Mouse (Mus musculus) gastrocnemius, adult 18-20 months (tissue): ENCODE measurements around the gene Zbtb41. TPM values are rescaled to one million over a fixed set of nuclear protein-coding genes. Genes with fewer than 3 reads are reported as not detected.
A peak's percentile ranks its signal among the peaks of the same experiment; 100 is the strongest.
"Not testable (repeated sequence)": the region's sequence is repeated elsewhere in the genome, so short reads cannot be mapped to it uniquely, and the experiment has no call there.

Experiments
- DNase-seq: peaks from one replicate; pipeline ENCODE4 v3.0.0; 2021; ENCODE audit warnings: low spot score
- long read RNA-seq, 2 experiments: library from polyadenylated mRNA; stranded (forward); transcript quantifications; one replicate each; pipeline ENCODE4 v2.0.0; 2021
- total RNA-seq, 2 experiments: library from RNA; stranded (reverse); gene quantifications; 2 replicates each; pipeline ENCODE4 v1.2.3; 2021

Gene Zbtb41
- total RNA-seq = 10 to 100 TPM; 16.8 to 18.1 TPM
- long read RNA-seq, experiment 1, full-length matches to known transcripts = 1 of 13 reads
- long read RNA-seq, experiment 1, partial matches to known transcripts = 0 of 13 reads
- long read RNA-seq, experiment 1, other reads (novel, unspliced or antisense) = 12 of 13 reads
- long read RNA-seq, experiment 2, partial matches to known transcripts = 1 of 9 reads
- long read RNA-seq, experiment 2, other reads (novel, unspliced or antisense) = 8 of 9 reads

- DNase-seq = peak; percentile 88
These were observed at the start of gene Zbtb41 for GRCm38 (mm10) chr1:139421875-139422791. Gene Zbtb41, plus strand, starts transcription at chr1:139422288.

- no peak for DNase-seq
These were observed 46.2 kb upstream of the Zbtb41 start for GRCm38 (mm10) chr1:139375900-139376299.

- DNase-seq = no peak
These were observed 45.3 kb upstream of the Zbtb41 start, which contains the start of gene Crb1 for GRCm38 (mm10) chr1:139376638-139377286. Gene Crb1, minus strand, starts transcription at chr1:139377100.

- no peak for DNase-seq
These were observed 43.0 kb upstream of the Zbtb41 start for GRCm38 (mm10) chr1:139378861-139379620.

- no peak for DNase-seq
These were observed 42.5 kb upstream of the Zbtb41 start for GRCm38 (mm10) chr1:139379621-139379984.

DNA sequence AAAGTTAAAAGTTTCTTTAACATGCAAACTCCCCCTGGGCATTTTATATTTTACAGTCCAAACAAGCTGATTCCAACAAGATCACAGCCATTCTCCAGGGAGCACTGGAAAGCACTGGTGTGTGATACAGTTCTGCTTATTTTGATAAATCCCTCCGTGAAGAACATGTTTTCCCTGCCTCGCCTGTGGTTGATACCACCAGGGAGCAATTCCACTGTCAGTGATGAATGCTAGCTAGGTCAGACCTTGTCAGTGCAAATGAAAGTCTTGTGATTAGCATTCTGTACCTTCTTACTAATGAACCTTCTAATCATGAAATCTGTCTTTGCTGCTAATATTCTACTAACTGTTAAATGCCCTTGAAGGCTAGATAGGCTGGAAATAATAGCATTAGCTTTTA lies 30.3 kb upstream of the Zbtb41 start:
- DNase-seq = no peak

DNA sequence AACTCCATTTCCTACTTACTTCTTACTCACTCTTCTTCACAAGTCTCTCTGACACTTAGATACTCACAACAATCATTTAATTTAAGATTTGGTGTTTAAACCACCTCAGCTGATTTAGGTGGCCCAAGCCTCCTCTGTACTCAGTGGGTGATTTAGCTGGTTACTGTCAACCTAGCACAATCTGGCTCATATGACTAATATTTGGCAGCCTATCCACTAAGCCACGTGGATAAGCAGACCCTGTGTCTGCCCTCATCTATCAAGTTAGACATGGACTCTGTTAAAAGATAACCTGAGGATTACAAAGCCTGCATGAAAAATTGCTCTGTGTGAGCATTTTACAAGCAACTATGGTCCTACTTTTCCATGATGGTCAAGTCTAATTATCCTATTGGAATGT lies 25.5 kb upstream of the Zbtb41 start:
- no peak for DNase-seq

GRCm38 (mm10) chr1:139405766-139406165 lies 16.3 kb upstream of the Zbtb41 start:
- no peak for DNase-seq

GRCm38 (mm10) chr1:139407701-139408100 lies 14.4 kb upstream of the Zbtb41 start:
- no peak for DNase-seq

DNA sequence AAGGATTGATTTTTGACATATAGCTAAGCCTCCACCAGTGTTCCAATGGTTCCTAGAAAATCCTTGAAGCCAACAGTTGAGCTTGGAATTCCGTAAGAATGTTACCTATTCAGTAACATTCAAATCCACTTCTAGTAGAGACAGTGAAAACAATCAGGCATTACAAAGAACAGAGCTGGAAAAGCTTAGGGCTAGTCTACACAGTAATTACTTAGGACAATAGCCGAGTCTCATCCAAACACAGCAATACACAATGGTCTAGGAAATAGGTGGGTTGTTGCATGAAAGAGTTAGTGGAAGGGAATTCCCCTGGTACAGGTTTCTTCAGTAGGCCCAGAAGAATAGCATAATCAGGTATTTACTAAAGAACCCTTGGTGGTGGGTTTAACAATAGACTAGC lies 9.7 kb upstream of the Zbtb41 start:
- not testable (repeated sequence) for DNase-seq

- no peak for DNase-seq
These were observed 8.6 kb upstream of the Zbtb41 start for GRCm38 (mm10) chr1:139413465-139413864.

- no peak for DNase-seq
These were observed 590 bp upstream of the Zbtb41 start for GRCm38 (mm10) chr1:139421521-139421874.

GRCm38 (mm10) chr1:139422941-139423340 lies 853 bp downstream of the Zbtb41 start:
- DNase-seq = no peak

DNA sequence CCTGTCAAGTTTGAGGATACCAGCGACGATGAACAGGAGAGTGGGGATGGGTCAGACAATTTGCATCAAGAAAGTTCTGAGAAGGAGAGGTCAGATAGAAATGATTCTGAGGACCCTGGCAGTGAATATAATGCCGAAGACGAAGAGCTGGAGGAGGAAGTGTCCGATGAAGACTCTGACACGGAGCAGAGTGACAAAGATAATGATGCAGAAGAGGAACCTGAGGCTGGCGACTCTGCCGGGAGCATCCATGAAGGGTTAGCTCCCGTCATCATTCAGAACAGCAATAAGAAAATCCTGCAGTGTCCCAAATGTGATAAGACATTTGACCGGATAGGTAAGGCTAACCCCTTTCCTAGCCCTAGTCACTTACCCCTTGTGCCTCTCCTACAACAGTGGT lies 1.8 kb downstream of the Zbtb41 start:
- DNase-seq = no peak

GRCm38 (mm10) chr1:139425006-139425405 lies 2.9 kb downstream of the Zbtb41 start:
- DNase-seq = no peak

DNA sequence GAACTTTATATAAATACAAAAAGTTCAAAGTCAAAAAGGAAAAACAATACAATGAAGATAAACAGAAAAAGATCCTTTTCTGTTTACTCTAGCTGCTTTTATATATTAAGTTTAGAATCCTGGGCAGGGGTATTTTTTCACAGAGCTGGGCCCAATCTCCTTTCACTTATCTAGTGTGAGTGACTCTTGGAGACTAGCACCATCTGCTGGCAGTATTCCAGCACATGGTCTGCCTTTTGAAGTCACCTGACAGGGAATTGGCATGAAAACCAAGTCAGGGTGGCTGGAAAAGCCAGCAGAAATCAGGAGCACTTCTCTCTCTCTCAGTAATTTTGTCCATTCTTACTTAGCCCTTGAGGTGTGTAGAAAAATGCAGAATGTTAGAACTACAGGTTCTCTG lies 16.3 kb downstream of the Zbtb41 start:
- no peak for DNase-seq

DNA sequence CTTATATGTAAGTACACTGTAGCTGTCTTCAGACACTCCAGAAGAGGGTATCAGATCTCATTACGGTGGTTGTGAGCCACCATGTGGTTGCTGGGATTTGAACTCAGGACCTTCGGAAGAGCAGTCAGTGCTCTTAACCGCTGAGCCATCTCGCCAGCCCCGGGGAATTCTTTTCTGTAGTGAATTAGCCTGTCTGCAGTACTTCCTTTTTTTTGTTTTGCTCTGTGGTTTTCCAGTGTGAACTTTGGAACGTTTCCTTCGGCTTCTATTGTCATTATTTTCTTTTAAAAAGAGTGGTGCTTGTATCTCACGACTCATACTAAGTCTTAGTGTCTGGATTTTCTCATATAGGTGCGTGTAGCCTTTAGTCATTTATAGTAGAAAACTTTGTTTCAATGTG lies 21.0 kb downstream of the Zbtb41 start:
- not testable (repeated sequence) for DNase-seq

DNA sequence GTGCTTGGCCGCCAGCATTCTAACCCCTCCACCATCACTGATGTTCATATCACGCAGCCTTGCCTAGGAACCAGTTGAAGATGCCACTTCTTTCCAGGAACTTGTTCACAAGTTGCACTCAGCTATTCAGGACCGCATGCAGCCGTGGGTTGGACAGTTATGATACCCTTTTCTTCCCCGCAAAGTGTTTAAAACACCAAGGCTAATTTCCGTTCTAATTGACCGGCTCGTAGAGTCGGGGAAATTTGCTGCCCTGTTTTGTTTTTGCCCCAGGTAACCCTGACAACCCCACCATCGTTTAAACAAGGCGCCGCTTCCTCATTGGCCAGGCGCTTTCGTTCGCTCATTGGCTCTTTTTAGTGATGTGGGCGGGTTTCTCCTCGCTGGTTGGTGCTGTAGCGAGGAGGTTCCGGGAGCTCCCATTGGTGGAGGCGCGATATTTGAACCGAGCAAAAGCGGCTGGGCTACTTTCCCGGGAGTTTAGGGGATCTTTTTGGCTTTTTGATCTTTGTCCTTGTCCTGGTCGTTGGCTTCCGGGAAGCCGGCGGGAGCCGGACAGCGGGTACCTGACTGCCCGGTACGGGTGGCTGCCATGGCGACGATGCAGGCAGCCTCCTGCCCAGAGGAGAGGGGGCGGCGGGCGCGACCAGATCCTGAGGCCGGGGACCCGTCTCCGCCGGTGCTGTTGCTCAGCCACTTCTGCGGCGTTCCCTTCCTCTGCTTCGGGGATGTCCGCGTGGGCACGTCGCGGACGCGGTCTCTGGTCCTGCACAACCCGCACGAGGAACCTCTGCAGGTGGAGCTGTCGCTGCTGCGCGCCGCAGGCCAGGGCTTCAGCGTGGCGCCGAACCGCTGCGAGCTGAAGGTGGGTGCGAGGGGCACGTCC lies 32.5 kb downstream of the Zbtb41 start, which contains the start of gene Aspm:
Gene Aspm, plus strand, starts transcription at position 433 of the 886 bp plus-strand sequence.
- DNase-seq = peak; percentile 90

DNA sequence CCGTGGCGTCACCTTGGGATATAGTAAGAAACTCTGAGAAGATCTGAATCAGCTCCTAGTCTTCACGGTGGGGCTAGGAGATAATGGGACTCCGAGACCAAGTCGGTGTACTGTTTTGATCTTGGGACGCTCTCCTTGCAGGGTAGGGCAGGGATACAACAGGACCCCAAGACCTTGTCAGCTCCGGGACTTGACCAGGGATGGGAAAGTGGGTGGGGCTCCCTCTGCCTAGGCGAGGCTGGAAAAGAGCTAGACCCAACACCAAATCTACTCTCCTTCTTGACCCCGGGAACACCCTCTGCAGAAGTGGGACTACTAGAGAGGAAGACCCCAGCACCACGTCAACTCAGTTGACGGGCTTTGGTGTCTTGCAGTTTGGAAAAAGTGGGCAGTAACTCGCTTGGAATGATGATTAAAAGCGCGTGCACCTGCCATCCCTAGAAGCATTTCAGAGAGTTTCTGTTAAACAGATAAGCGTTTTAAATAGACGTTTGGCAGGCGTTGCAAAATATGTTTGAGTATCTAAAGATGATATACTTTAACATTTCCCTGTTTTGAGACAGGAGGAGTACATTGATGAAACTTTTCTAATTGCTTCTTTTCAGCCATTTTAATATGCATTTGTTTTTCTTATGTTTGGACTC lies 33.3 kb downstream of the Zbtb41 start:
- DNase-seq = no peak

DNA sequence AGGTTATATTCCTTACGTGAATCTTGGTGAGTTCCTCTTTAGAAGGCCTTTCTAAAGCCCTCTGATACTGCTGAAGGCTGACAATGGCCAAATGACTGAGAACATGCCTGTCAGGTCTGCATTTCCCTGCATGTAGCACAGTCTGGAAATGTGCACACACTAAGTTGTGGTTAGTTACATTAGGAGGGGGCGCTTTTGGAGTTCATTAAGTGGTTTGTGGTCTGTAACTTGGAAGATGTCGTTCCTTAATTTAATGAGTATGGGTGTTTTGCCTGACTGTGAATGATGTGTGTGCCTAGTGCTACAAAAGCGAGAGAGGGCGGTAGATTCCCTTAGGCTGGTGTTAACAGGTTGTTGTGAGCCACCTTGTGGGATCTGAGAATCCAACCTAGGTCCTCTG lies 38.7 kb downstream of the Zbtb41 start:
- DNase-seq = no peak
